Comparison of ENCODE assay signal across 8 mouse cellular contexts in the genomic region with DNA sequence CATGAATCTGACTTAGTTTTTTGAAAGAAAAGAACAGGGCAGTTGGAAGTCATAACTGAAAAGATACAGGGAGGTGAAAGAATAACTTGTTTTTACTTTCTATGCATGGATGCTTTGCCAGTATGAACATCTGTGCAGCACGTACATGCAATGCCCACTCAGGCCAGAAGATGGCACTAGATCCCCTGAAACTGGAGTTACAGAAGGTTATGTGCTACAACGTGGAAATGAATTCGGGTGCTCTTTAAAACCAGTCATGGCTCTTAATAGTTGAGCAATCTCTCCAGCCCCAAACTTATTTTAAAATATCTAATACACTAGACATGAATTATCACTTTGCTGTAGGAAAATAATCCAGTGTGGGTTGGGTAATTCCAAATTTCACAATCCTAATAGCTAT.
DNase-seq lines count a peak whose midpoint lies in the region; ATAC-seq lines count a peak whose summit lies in the region.

No protein-coding gene starts in this region.

- no peaks in the 10 kb centered on the region for H3K27me3 ChIP-seq in midbrain, embryonic 11.5 days (ENCODE audit: control insufficient read depth, insufficient read depth, low read length)
- no peaks in the 10 kb centered on the region for H3K27me3 ChIP-seq in midbrain, embryonic 16.5 days (ENCODE audit: control insufficient read depth, insufficient read depth, low read depth, low read length)
- H3K27me3 ChIP-seq in kidney, embryonic 14.5 days (ENCODE audit: control insufficient read depth, insufficient read depth, low read length): no peaks in the 10 kb centered on the region
- no peaks in the 10 kb centered on the region for H3K27me3 ChIP-seq in limb, embryonic 11.5 days (ENCODE audit: control insufficient read depth, insufficient read depth, low read length)

- 21% methylated on average over 3 of the region's 3 CpGs for WGBS in midbrain, embryonic 11.5 days
- 9% methylated on average over 3 of the region's 3 CpGs for WGBS in midbrain, embryonic 16.5 days
- WGBS in kidney, embryonic 14.5 days: 10% methylated on average over 3 of the region's 3 CpGs
- 12% methylated on average over 3 of the region's 3 CpGs for WGBS in limb, embryonic 11.5 days

- H3K9ac ChIP-seq in midbrain, embryonic 11.5 days (ENCODE audit: low read length): no peak overlapping the region
- no peak overlapping the region for H3K9ac ChIP-seq in midbrain, embryonic 16.5 days (ENCODE audit: low read depth, low read length)
- H3K9ac ChIP-seq in kidney, embryonic 14.5 days (ENCODE audit: low read depth, low read length): no peak overlapping the region
- H3K9ac ChIP-seq in limb, embryonic 11.5 days (ENCODE audit: low read length): no peak overlapping the region

- no peak overlapping the region for H3K27ac ChIP-seq in midbrain, embryonic 11.5 days (ENCODE audit: low read depth, low read length)
- H3K27ac ChIP-seq in midbrain, embryonic 16.5 days (ENCODE audit: low read length): no peak overlapping the region
- no peak overlapping the region for H3K27ac ChIP-seq in kidney, embryonic 14.5 days (ENCODE audit: low read depth, low read length)
- H3K27ac ChIP-seq in limb, embryonic 11.5 days (replicated peaks; ENCODE audit: low read depth, low read length): no peak overlapping the region

- H3K4me1 ChIP-seq in midbrain, embryonic 11.5 days (ENCODE audit: control insufficient read depth, insufficient read depth, low read length): no peaks in the 10 kb centered on the region
- no peaks in the 10 kb centered on the region for H3K4me1 ChIP-seq in midbrain, embryonic 16.5 days (ENCODE audit: control insufficient read depth, insufficient read depth, low read length)
- H3K4me1 ChIP-seq in kidney, embryonic 14.5 days (ENCODE audit: control insufficient read depth, insufficient read depth, low read length): no peaks in the 10 kb centered on the region
- no peaks in the 10 kb centered on the region for H3K4me1 ChIP-seq in limb, embryonic 11.5 days (ENCODE audit: control insufficient read depth, insufficient read depth, low read length)

- no peak overlapping the region for H3K4me2 ChIP-seq in midbrain, embryonic 11.5 days
- no peak overlapping the region for H3K4me2 ChIP-seq in midbrain, embryonic 16.5 days (ENCODE audit: low read length)
- no peak overlapping the region for H3K4me2 ChIP-seq in kidney, embryonic 14.5 days (replicated peaks; ENCODE audit: low read depth, low read length)
- H3K4me2 ChIP-seq in limb, embryonic 11.5 days (ENCODE audit: low read depth, severe bottlenecking): no peak overlapping the region

- peak; percentile 99 for DNase-seq in midbrain, embryonic 11.5 days (ENCODE audit: low spot score, missing footprints)
- peak; percentile 94 for DNase-seq in gastrocnemius, postnatal 10 days
- peak; percentile 94 for DNase-seq in limb, embryonic 11.5 days (ENCODE audit: low spot score)
- DNase-seq in thymus, postnatal 0 days (ENCODE audit: low spot score): peak; percentile 29

- H3K9me3 ChIP-seq in midbrain, embryonic 11.5 days (ENCODE audit: control insufficient read depth, low read length): no peaks in the 10 kb centered on the region
- no peaks in the 10 kb centered on the region for H3K9me3 ChIP-seq in midbrain, embryonic 16.5 days (replicated peaks; ENCODE audit: control insufficient read depth, low read length, poor library complexity, severe bottlenecking)
- no peaks in the 10 kb centered on the region for H3K9me3 ChIP-seq in kidney, embryonic 14.5 days (ENCODE audit: control insufficient read depth, low read length)
- no peaks in the 10 kb centered on the region for H3K9me3 ChIP-seq in limb, embryonic 11.5 days (ENCODE audit: control insufficient read depth, low read length)

- H3K36me3 ChIP-seq in midbrain, embryonic 11.5 days (ENCODE audit: control insufficient read depth, insufficient read depth, low read length): no peaks in the 10 kb centered on the region
- no peaks in the 10 kb centered on the region for H3K36me3 ChIP-seq in midbrain, embryonic 16.5 days (ENCODE audit: control insufficient read depth, insufficient read depth, low read length)
- no peaks in the 10 kb centered on the region for H3K36me3 ChIP-seq in kidney, embryonic 14.5 days (ENCODE audit: control insufficient read depth, insufficient read depth, low read length)
- H3K36me3 ChIP-seq in limb, embryonic 11.5 days (ENCODE audit: control insufficient read depth, insufficient read depth, low read length): no peaks in the 10 kb centered on the region

- H3K4me3 ChIP-seq in midbrain, embryonic 11.5 days (ENCODE audit: low read depth, low read length): no peak overlapping the region
- H3K4me3 ChIP-seq in midbrain, embryonic 16.5 days (ENCODE audit: low read depth, low read length): no peak overlapping the region
- H3K4me3 ChIP-seq in kidney, embryonic 14.5 days (ENCODE audit: low read length): no peak overlapping the region
- no peak overlapping the region for H3K4me3 ChIP-seq in limb, embryonic 11.5 days (ENCODE audit: low read depth, low read length)

- peak; percentile 71 for ATAC-seq in midbrain, embryonic 11.5 days (ENCODE audit: low FRiP score)
- no peak for ATAC-seq in midbrain, embryonic 16.5 days
- peak; percentile 94 for ATAC-seq in common myeloid progenitor, adult 5-6 weeks (replicated peaks; ENCODE audit: low read depth, poor library complexity, severe bottlenecking)
- ATAC-seq in kidney, embryonic 14.5 days (ENCODE audit: low FRiP score, low TSS enrichment): peak; percentile 69; the same call in 1 of the 2 replicates
- ATAC-seq in limb, embryonic 11.5 days (ENCODE audit: insufficient number of reproducible peaks, low FRiP score, low TSS enrichment, low read depth): no peak
- peak; percentile 69; the same call in 1 of the 2 replicates for ATAC-seq in neutrophil, adult 5-6 weeks (ENCODE audit: extremely low read depth, insufficient number of reproducible peaks, low FRiP score, poor library complexity, severe bottlenecking)

Comparison
In these comparisons a context has a peak if more than half of its experiments do, and no peak if none do; other contexts are left out.
1. ATAC-seq: peak in midbrain, embryonic 11.5 days (single experiment), common myeloid progenitor, adult 5-6 weeks (single experiment), kidney, embryonic 14.5 days (single experiment) and neutrophil, adult 5-6 weeks (single experiment); none in midbrain, embryonic 16.5 days (single experiment) and limb, embryonic 11.5 days (single experiment).
2. DNase-seq: peak in every context shown above with its lines; median percentile 99 in midbrain, embryonic 11.5 days; 94 in gastrocnemius, postnatal 10 days; 94 in limb, embryonic 11.5 days; 29 in thymus, postnatal 0 days.